Mouse (Mus musculus) heart, embryonic 12.5 days (tissue): ENCODE measurements around the gene Mat2a. TPM values are rescaled to one million over a fixed set of nuclear protein-coding genes. Genes with fewer than 3 reads are reported as not detected.
"Not testable (repeated sequence)": the region's sequence is repeated elsewhere in the genome, so short reads cannot be mapped to it uniquely, and the experiment has no call there.

ENCODE experiments used
- ATAC-seq: fragments of 200-750 bp; cut with Nextera tagmentation; 2 replicates; pipeline ENCODE4 v1.8.0; 2017; ENCODE audit warnings: moderate TSS enrichment, moderate library complexity; ENCODE audit not compliant: insufficient number of reproducible peaks, low FRiP score
- H3K27ac ChIP-seq: fragments of 300-500 bp; sonication (generic); 2 replicates; pipeline ENCODE4 v1.5.1; 2016; ENCODE audit warnings: mild to moderate bottlenecking, moderate library complexity; ENCODE audit not compliant: poor library complexity, severe bottlenecking
- H3K27me3 ChIP-seq: fragments of 300-500 bp; sonication (generic); replicated peaks from 2 replicates; pipeline ENCODE4 v1.6.1; 2016; ENCODE audit warnings: mild to moderate bottlenecking, moderate library complexity
- H3K36me3 ChIP-seq: fragments of 300-500 bp; sonication (generic); 2 replicates; pipeline ENCODE4 v1.6.1; 2016; ENCODE audit warnings: mild to moderate bottlenecking, moderate library complexity
- H3K4me1 ChIP-seq: fragments of 300-500 bp; sonication (generic); replicated peaks from 2 replicates; pipeline ENCODE4 v1.6.1; 2016; ENCODE audit warnings: mild to moderate bottlenecking
- H3K4me2 ChIP-seq: fragments of 300-500 bp; sonication (generic); 2 replicates; pipeline ENCODE4 v1.6.1; 2016; ENCODE audit warnings: mild to moderate bottlenecking, moderate library complexity
- H3K4me3 ChIP-seq: fragments of 300-500 bp; sonication (generic); 2 replicates; pipeline ENCODE4 v1.5.1; 2016; ENCODE audit warnings: mild to moderate bottlenecking
- H3K9ac ChIP-seq: fragments of 300-500 bp; sonication (generic); 2 replicates; pipeline ENCODE4 v1.6.1; 2016; ENCODE audit warnings: mild to moderate bottlenecking, moderate library complexity
- H3K9me3 ChIP-seq: fragments of 300-500 bp; sonication (generic); replicated peaks from 2 replicates; pipeline ENCODE4 v1.6.1; 2016; ENCODE audit warnings: mild to moderate bottlenecking, moderate library complexity
- WGBS: fragments of 180-500 bp; shearing (Covaris S2); methylation state at CpG from one replicate; pipeline ENCODE4 v1.1.7; 2016; 5-methylcytosine and 5-hydroxymethylcytosine counted together
- polyA plus RNA-seq: library from polyadenylated mRNA; unstranded; fragments of >200 nt; fragmentation: Nextera tagmentation; extraction: Ambion mirVana; gene quantifications from 2 replicates; pipeline ENCODE4 v1.2.1, GENCODE M21; 2016

Gene Mat2a
- 313 and 317 TPM in 2 replicates for polyA plus RNA-seq

- Histone ChIP-seq H3K4me1 (peaks cover 21% of the 10 kb centered on the region), H3K9ac (peak within 1 kb of the TSS; percentile 99), H3K27me3 (no peaks in the 10 kb centered on the region), H3K27ac (peak within 1 kb of the TSS; percentile 100), H3K36me3 (peaks cover 26% of the 10 kb centered on the region), H3K4me2 (peak within 1 kb of the TSS; percentile 96), H3K9me3 (no peaks in the 10 kb centered on the region), H3K4me3 (peak within 1 kb of the TSS; percentile 84)
- under 1% methylated on average over 77 of the region's 77 CpGs for WGBS
- ATAC-seq: peak; percentile 92
Measured at GRCm38 (mm10) chr6:72439355-72440185, at the start of gene Mat2a. TSS of gene Mat2a (minus strand) at chr6:72439558.

GRCm38 (mm10) chr6:72488850-72489249 is 49.5 kb upstream of the Mat2a start:
- no peaks in the 10 kb centered on the region for H3K27me3 ChIP-seq
- H3K9me3 ChIP-seq: no peaks in the 10 kb centered on the region
- no peaks in the 10 kb centered on the region for H3K36me3 ChIP-seq
- peak overlapping the region; percentile 36; the same call in 1 of the 2 replicates for H3K27ac ChIP-seq
- no peak overlapping the region; the same call in 1 of the 2 replicates for H3K9ac ChIP-seq
- H3K4me2 ChIP-seq: no peak overlapping the region
- WGBS: 18% methylated on average over 3 of the region's 3 CpGs
- peak; percentile 62; the same call in 1 of the 2 replicates for ATAC-seq
- peaks cover 35% of the 10 kb centered on the region for H3K4me1 ChIP-seq
- no peak overlapping the region for H3K4me3 ChIP-seq

- 56% methylated on average over 3 of the region's 3 CpGs for WGBS
- H3K4me1 ChIP-seq: peaks cover 27% of the 10 kb centered on the region
- ATAC-seq: no peak
- H3K4me3 ChIP-seq: no peak overlapping the region
- no peaks in the 10 kb centered on the region for H3K9me3 ChIP-seq
- no peak overlapping the region for H3K4me2 ChIP-seq
- no peak overlapping the region for H3K27ac ChIP-seq
- no peaks in the 10 kb centered on the region for H3K36me3 ChIP-seq
- H3K27me3 ChIP-seq: no peaks in the 10 kb centered on the region
- H3K9ac ChIP-seq: no peak overlapping the region
Measured at GRCm38 (mm10) chr6:72487282-72487681, 47.9 kb upstream of the Mat2a start.

- ATAC-seq: no peak
- Histone ChIP-seq H3K27ac (no peak overlapping the region), H3K27me3 (no peaks in the 10 kb centered on the region), H3K9me3 (no peaks in the 10 kb centered on the region), H3K4me3 (no peak overlapping the region), H3K4me2 (no peak overlapping the region), H3K4me1 (peaks cover 27% of the 10 kb centered on the region), H3K9ac (no peak overlapping the region), H3K36me3 (no peaks in the 10 kb centered on the region)
- WGBS: 83% methylated on average over 6 of the region's 6 CpGs
Measured at GRCm38 (mm10) chr6:72486307-72486706, 46.9 kb upstream of the Mat2a start.

- H3K4me1 ChIP-seq: peaks cover 21% of the 10 kb centered on the region
- H3K36me3 ChIP-seq: no peaks in the 10 kb centered on the region
- no peak overlapping the region for H3K4me3 ChIP-seq
- no peak for ATAC-seq
- H3K27ac ChIP-seq: no peak overlapping the region
- no peaks in the 10 kb centered on the region for H3K27me3 ChIP-seq
- no peaks in the 10 kb centered on the region for H3K9me3 ChIP-seq
- WGBS: 78% methylated on average over 4 of the region's 4 CpGs
- no peak overlapping the region for H3K9ac ChIP-seq
- no peak overlapping the region for H3K4me2 ChIP-seq
Measured at GRCm38 (mm10) chr6:72484887-72485286, 45.5 kb upstream of the Mat2a start.

- Histone ChIP-seq H3K4me1 (no peaks in the 10 kb centered on the region), H3K9ac (no peak overlapping the region), H3K27me3 (no peaks in the 10 kb centered on the region), H3K9me3 (0 out of 2 replicates have a peak, but pooled peaks cover 3% of the 10 kb centered on the region), H3K4me3 (no peak overlapping the region), H3K4me2 (no peak overlapping the region), H3K36me3 (no peaks in the 10 kb centered on the region), H3K27ac (no peak overlapping the region)
- 81% methylated on average over 2 of the region's 2 CpGs for WGBS
- no peak for ATAC-seq
Measured at GRCm38 (mm10) chr6:72482156-72482555, 42.8 kb upstream of the Mat2a start.

GRCm38 (mm10) chr6:72480422-72480702 is 41.0 kb upstream of the Mat2a start:
- Histone ChIP-seq H3K9me3 (0 out of 2 replicates have a peak, but pooled peaks cover 3% of the 10 kb centered on the region), H3K4me2 (no peak overlapping the region), H3K27me3 (no peaks in the 10 kb centered on the region), H3K4me1 (no peaks in the 10 kb centered on the region), H3K4me3 (no peak overlapping the region), H3K36me3 (no peaks in the 10 kb centered on the region), H3K9ac (no peak overlapping the region), H3K27ac (no peak overlapping the region)
- ATAC-seq: no peak
- 49% methylated on average over 2 of the region's 2 CpGs for WGBS

- no peak overlapping the region for H3K4me3 ChIP-seq
- WGBS: 70% methylated on average over 12 of the region's 12 CpGs
- H3K27me3 ChIP-seq: no peaks in the 10 kb centered on the region
- 0 out of 2 replicates have a peak, but pooled peaks cover 3% of the 10 kb centered on the region for H3K9me3 ChIP-seq
- no peaks in the 10 kb centered on the region for H3K36me3 ChIP-seq
- H3K27ac ChIP-seq: no peak overlapping the region
- no peak overlapping the region for H3K9ac ChIP-seq
- H3K4me1 ChIP-seq: no peaks in the 10 kb centered on the region
- no peak overlapping the region for H3K4me2 ChIP-seq
- no peak for ATAC-seq
Measured at GRCm38 (mm10) chr6:72479645-72480421, 40.5 kb upstream of the Mat2a start.

- not testable (repeated sequence) for H3K4me2 ChIP-seq, H3K9me3 ChIP-seq, H3K27me3 ChIP-seq, H3K9ac ChIP-seq, H3K4me3 ChIP-seq, H3K27ac ChIP-seq, H3K4me1 ChIP-seq, ATAC-seq, H3K36me3 ChIP-seq
- WGBS: 88% methylated on average over 3 of the region's 3 CpGs
Measured at GRCm38 (mm10) chr6:72478691-72479090, 39.3 kb upstream of the Mat2a start.

- H3K9me3 ChIP-seq: 0 out of 2 replicates have a peak, but pooled peaks cover 3% of the 10 kb centered on the region
- no peak overlapping the region for H3K27ac ChIP-seq
- H3K36me3 ChIP-seq: no peaks in the 10 kb centered on the region
- H3K9ac ChIP-seq: no peak overlapping the region
- no peak for ATAC-seq
- no peaks in the 10 kb centered on the region for H3K4me1 ChIP-seq
- H3K27me3 ChIP-seq: no peaks in the 10 kb centered on the region
- 79% methylated on average over 3 of the region's 3 CpGs for WGBS
- no peak overlapping the region for H3K4me3 ChIP-seq
- no peak overlapping the region for H3K4me2 ChIP-seq
Measured at GRCm38 (mm10) chr6:72477621-72478020, 38.3 kb upstream of the Mat2a start.

- no peak for ATAC-seq
- Histone ChIP-seq H3K4me3 (no peak overlapping the region), H3K4me1 (no peaks in the 10 kb centered on the region), H3K27ac (no peak overlapping the region), H3K4me2 (no peak overlapping the region), H3K9ac (no peak overlapping the region), H3K27me3 (no peaks in the 10 kb centered on the region), H3K36me3 (no peaks in the 10 kb centered on the region), H3K9me3 (0 out of 2 replicates have a peak, but pooled peaks cover 3% of the 10 kb centered on the region)
- 87% methylated on average over 5 of the region's 5 CpGs for WGBS
Measured at GRCm38 (mm10) chr6:72476836-72477235, 37.5 kb upstream of the Mat2a start.
